Mouse (Mus musculus) hindbrain, embryonic 10.5 days (tissue): ENCODE measurements at regions not wholly inside any gene's neighbourhood (a gene's known extent, or its start where the extent isn't known, plus 50 kb on each side); places are given as distances from the start of the nearest gene placed in this dataset.

Experiments
- DNase-seq: peaks from one replicate; pipeline ENCODE4 v3.0.0-alpha.2; 2017; ENCODE audit warnings: low spot score
- H3K27ac ChIP-seq: fragments of 300-500 bp; sonication (generic); 2 replicates; pipeline ENCODE4 v1.5.1; 2016; ENCODE audit warnings: mild to moderate bottlenecking, moderate library complexity
- H3K27me3 ChIP-seq: fragments of 300-500 bp; sonication (generic); 2 replicates; pipeline ENCODE4 v1.6.1; 2016; ENCODE audit warnings: mild to moderate bottlenecking; ENCODE audit not compliant: poor library complexity, insufficient read depth, severe bottlenecking
- H3K36me3 ChIP-seq: fragments of 300-500 bp; sonication (generic); 2 replicates; pipeline ENCODE4 v1.6.1; 2016; ENCODE audit warnings: mild to moderate bottlenecking, moderate library complexity
- H3K4me1 ChIP-seq: fragments of 300-500 bp; sonication (generic); replicated peaks from 2 replicates; pipeline ENCODE4 v1.6.1; 2016; ENCODE audit warnings: mild to moderate bottlenecking
- H3K4me3 ChIP-seq: fragments of 300-500 bp; sonication (generic); 2 replicates; pipeline ENCODE4 v1.5.1; 2016; ENCODE audit warnings: mild to moderate bottlenecking, moderate library complexity
- H3K9me3 ChIP-seq: fragments of 300-500 bp; sonication (generic); 2 replicates; pipeline ENCODE4 v1.6.1; 2016; ENCODE audit warnings: mild to moderate bottlenecking, moderate library complexity
- WGBS: fragments of 180-500 bp; shearing (Covaris S2); methylation state at CpG from one replicate; pipeline ENCODE4 v1.1.7; 2016; 5-methylcytosine and 5-hydroxymethylcytosine counted together

DNA sequence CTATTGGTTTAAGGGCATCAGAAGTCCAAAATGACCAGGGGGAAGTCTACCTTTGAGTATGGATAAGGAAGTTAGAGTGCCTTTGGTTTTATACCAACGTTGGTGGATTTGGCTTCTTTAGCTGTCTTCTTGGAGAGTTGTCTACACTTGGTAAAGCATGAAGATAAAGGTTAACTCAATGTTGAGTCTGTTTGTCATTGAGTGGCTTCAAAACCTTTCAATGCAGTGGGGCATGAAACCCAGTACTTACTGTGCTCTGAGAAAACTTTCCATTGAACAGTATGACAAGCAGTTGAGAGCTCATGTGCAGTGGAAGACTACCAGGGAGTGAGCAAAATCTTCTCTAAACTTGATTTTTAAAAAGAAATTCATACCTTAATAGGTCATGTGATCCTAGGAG is 445.7 kb downstream of the Irx1 start:
- no peaks in the 10 kb centered on the region for H3K36me3 ChIP-seq
- no peaks in the 10 kb centered on the region for H3K4me1 ChIP-seq
- DNase-seq = no peak
- 88% methylated on average over 1 of the region's 1 CpGs for WGBS
- no peaks in the 10 kb centered on the region for H3K9me3 ChIP-seq
- H3K27me3 ChIP-seq = no peaks in the 10 kb centered on the region
- H3K4me3 ChIP-seq = no peak overlapping the region
- no peak overlapping the region for H3K27ac ChIP-seq

DNA sequence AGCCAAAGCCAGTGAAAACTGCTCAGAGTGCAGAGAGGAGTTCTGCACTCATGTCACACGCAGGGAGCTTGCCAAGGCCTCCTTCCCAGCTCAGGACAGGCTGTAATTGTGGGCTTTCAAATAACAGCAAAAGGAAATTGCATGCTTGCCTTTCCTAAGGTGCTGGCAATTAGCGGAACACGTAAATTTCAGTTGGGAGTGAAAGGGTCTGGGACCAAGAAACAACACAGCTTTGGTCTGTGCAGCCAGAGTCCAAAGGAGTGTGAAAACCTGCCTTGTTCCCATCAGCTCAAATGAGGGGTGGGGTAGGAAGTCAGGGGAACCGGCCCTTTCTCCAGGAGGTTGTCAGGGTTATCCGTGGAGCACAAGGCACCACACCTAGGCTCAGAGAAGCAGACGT is 450.3 kb downstream of the Irx1 start:
- Histone ChIP-seq H3K27me3 (peaks cover 17% of the 10 kb centered on the region), H3K4me3 (no peak overlapping the region), H3K9me3 (no peaks in the 10 kb centered on the region), H3K4me1 (peaks cover 4% of the 10 kb centered on the region), H3K27ac (no peak overlapping the region), H3K36me3 (no peaks in the 10 kb centered on the region)
- no peak for DNase-seq
- WGBS = 62% methylated on average over 6 of the region's 6 CpGs

DNA sequence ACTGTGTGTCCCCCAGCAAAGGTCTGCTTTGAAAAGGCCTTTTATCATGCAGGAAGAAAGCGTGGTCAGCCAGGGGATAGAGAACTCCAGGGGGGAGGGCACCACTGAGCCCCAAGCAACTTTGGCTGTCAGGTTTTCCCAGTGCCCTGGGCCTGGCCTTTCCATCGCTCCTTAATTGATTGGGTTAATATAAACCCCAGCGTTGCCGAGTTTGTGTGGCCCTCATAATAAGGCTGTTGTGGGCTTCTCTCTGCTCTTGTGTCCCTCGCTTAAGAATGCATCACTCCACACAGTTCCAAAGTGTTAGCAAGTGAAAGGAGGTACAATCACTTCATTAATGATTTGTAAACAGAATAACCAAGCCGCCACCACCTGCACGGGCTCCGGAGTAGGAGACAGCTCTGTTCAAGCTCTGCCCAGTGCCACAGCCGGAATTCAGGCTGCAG is 455.5 kb downstream of the Irx1 start:
- WGBS = 6% methylated on average over 9 of the region's 9 CpGs

DNA sequence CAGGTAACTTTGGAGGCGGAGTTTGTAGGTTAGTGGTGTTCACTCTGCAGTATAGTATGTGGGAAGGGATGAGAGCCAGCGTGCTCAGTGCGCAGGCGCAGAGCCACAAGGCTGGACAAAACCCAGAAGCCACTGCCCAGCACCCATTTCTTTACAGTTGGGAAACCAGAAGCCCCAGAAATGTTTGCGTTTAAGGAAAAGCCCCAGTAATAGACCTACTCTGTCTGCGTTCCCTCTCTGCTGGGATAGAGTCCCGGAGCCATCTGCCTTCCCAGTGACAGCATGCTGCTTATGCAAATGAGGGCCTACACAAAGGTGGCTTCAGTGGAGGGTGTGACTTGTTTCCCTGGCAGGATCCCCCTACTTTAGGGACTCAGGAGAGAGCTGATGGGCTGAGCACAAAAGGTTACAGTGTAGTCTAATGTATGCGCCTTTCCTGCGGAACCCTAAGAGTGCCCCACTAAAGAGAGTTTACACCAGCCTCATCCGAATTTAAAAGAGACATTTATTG is 456.0 kb downstream of the Irx1 start:
- no peaks in the 10 kb centered on the region for H3K36me3 ChIP-seq
- DNase-seq = peak; percentile 63
- peaks cover 17% of the 10 kb centered on the region for H3K27me3 ChIP-seq
- H3K4me1 ChIP-seq = peaks cover 24% of the 10 kb centered on the region
- peak overlapping the region; percentile 31 for H3K4me3 ChIP-seq
- 8% methylated on average over 10 of the region's 10 CpGs for WGBS
- no peaks in the 10 kb centered on the region for H3K9me3 ChIP-seq
- peak overlapping the region; percentile 76 for H3K27ac ChIP-seq

More for the DNA sequence above, 455.5 kb downstream of the Irx1 start:
- DNase-seq = peak; percentile 31
- Histone ChIP-seq H3K4me1 (peaks cover 24% of the 10 kb centered on the region), H3K36me3 (no peaks in the 10 kb centered on the region), H3K4me3 (peak overlapping the region; percentile 31), H3K27me3 (peaks cover 17% of the 10 kb centered on the region), H3K9me3 (no peaks in the 10 kb centered on the region), H3K27ac (peak overlapping the region; percentile 76)

DNA sequence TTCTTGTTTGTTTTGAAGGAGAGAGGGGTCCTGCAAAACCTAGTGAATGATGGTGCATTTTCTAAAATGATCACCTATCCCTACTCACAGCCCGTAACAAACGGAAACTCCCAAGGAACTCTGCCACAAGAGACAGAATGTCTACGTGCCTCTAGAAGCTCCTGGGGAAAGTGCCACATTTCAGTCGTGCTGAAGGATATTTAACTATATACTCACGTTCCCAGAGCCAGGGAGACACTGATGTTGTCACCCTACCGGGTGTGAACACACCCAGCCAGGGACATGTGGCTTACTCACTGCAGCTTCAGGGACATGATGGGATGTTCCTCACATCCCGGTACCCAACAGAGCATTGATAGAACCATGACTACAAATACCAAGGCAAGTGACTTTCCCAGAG is 456.7 kb downstream of the Irx1 start:
- Histone ChIP-seq H3K27ac (peak overlapping the region; percentile 76), H3K9me3 (no peaks in the 10 kb centered on the region), H3K4me1 (peaks cover 24% of the 10 kb centered on the region), H3K36me3 (no peaks in the 10 kb centered on the region), H3K27me3 (peaks cover 17% of the 10 kb centered on the region), H3K4me3 (peak overlapping the region; percentile 31; the same call in 1 of the 2 replicates)
- peak; percentile 7 for DNase-seq
- WGBS = 26% methylated on average over 7 of the region's 7 CpGs

DNA sequence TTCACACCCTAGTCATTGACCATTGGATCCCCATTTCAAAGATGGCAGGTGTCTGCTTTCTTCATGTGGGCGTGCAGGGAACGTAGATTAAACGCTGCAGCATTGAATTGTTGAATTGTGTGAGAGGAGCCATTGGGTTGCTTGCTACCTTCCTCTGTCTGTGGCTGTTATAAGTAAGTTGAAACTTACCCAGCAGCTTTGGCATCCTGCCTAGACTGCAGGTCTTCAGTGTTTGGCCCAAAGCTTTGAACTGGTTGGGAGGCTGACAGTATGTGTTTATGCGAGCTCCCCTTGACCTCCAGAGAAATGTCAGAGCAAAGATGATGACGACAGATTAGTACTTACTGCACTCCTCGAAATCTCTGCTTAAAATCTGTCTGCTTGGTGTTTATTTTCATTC is 473.8 kb downstream of the Irx1 start:
- Histone ChIP-seq H3K4me3 (no peak overlapping the region), H3K9me3 (no peaks in the 10 kb centered on the region), H3K4me1 (no peaks in the 10 kb centered on the region), H3K36me3 (no peaks in the 10 kb centered on the region), H3K27me3 (no peaks in the 10 kb centered on the region), H3K27ac (no peak overlapping the region)
- DNase-seq = no peak
- WGBS = 80% methylated on average over 6 of the region's 6 CpGs

DNA sequence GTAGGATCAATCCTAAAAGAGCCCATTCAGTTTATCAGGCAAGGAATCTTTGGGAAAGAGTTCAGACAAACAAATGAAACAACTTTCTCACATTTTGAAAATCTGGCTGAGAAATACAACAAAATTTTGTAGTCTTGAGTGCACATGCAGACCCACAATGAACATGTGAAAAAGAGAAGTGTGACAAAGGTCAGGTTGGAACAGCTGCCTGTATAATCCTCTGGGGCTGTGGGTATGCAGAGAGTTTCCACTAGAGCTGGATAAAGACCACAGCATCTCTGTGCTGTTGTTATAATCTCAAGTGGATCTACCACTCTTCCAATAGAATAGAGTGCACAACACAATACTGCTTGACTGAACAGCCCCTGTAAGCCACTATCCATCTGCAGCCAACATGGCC is 482.3 kb downstream of the Irx1 start:
- Histone ChIP-seq H3K4me3 (no peak overlapping the region), H3K9me3 (no peaks in the 10 kb centered on the region), H3K4me1 (no peaks in the 10 kb centered on the region), H3K36me3 (no peaks in the 10 kb centered on the region), H3K27ac (no peak overlapping the region), H3K27me3 (no peaks in the 10 kb centered on the region)
- no peak for DNase-seq

DNA sequence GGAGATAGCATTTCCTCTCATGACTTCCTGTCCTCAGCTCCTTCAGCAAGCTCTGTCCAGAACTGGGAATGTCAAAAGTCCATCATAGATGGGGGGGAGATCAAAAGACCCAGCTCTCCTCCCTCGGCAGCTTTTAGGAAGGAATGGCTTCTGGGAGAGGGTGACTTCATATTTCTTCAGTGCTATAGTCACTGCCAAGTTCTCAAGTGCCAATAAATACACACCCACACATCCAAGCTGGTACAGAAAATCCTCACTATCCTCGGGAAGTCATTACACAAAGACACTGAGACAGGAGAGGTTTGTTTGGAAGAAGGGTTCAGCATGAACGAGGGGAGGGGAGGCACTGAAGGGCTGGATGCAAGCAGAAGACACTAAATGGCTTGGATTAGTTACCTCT is 502.0 kb downstream of the Irx1 start:
- no peaks in the 10 kb centered on the region for H3K36me3 ChIP-seq
- H3K27ac ChIP-seq = no peak overlapping the region
- H3K9me3 ChIP-seq = no peaks in the 10 kb centered on the region
- H3K4me3 ChIP-seq = no peak overlapping the region
- no peak for DNase-seq
- H3K4me1 ChIP-seq = peaks cover 27% of the 10 kb centered on the region
- peaks cover 49% of the 10 kb centered on the region for H3K27me3 ChIP-seq
- 76% methylated on average over 3 of the region's 3 CpGs for WGBS

DNA sequence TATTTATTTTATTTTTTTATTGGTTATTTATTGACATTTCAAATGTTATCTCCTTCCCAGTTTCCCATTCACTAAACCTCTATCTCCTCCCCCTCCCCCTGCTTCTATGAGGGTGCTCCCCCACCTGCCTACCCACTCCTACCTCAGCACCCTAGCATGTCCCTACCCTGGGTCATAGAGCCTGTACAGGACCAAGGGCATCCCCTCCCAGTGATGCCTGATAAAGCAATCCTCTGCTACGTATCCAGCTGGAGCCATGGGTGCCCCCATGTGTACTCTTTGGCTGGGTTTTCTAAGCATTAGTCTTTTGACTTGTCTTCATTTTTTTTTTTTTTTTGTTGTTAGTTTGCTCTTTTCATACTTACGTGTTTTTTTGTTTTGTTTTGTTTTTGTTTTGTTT is 502.9 kb downstream of the Irx1 start:
- DNase-seq = no peak
- peaks cover 27% of the 10 kb centered on the region for H3K4me1 ChIP-seq
- no peaks in the 10 kb centered on the region for H3K9me3 ChIP-seq
- no peaks in the 10 kb centered on the region for H3K36me3 ChIP-seq
- H3K27ac ChIP-seq = no peak overlapping the region
- WGBS = 87% methylated on average over 2 of the region's 2 CpGs
- peaks cover 55% of the 10 kb centered on the region for H3K27me3 ChIP-seq
- no peak overlapping the region for H3K4me3 ChIP-seq

DNA sequence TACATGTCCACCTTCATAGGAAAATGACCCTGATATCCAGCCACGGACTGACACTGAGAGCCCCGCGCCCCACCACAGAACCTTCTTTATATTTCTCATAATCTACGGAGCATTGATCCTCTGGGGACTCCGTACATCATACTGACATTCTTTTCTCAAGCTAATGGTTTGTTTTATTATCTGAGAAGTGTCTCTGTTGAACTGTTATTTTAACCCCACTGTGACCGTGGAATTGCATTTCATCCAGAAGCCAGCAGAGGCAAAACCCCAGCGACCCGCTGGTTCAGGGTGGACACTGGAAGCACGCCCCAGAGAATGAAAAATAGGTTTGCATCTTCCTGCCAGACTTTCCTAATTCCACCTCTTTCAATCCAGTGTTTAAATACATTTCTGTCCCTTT is 503.4 kb downstream of the Irx1 start:
- Histone ChIP-seq H3K4me1 (peaks cover 27% of the 10 kb centered on the region), H3K27me3 (peaks cover 53% of the 10 kb centered on the region), H3K9me3 (no peaks in the 10 kb centered on the region), H3K27ac (no peak overlapping the region), H3K36me3 (no peaks in the 10 kb centered on the region), H3K4me3 (no peak overlapping the region)
- peak; percentile 23 for DNase-seq
- WGBS = 36% methylated on average over 9 of the region's 9 CpGs

DNA sequence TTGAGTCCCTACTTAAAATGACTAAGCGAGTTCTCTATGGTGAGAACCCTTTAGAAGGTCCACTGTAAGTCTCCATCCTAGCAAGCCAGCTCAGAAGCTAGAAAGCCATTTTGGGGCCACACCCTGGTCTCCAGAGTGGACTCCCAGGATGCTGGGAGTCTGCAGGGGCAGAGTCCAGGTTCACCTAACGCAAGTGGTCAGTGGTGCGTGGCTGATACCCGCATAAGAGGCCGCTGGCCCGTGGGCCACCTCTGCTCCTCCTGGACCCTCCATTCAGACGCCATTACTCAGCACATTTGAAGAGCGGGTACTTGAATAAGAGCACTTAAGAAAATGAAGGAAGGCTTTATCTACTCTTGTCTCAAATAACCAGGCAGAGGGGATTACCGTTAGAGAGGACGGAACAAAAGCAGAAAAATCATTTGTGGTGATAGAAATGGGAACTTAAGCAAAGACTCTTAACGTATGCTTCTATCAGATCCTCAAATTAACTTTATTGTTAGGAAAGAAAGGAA is 504.4 kb downstream of the Irx1 start:
- no peaks in the 10 kb centered on the region for H3K36me3 ChIP-seq
- no peaks in the 10 kb centered on the region for H3K9me3 ChIP-seq
- 16% methylated on average over 11 of the region's 11 CpGs for WGBS
- H3K27me3 ChIP-seq = peaks cover 50% of the 10 kb centered on the region
- H3K4me3 ChIP-seq = peak overlapping the region; percentile 36
- H3K27ac ChIP-seq = peak overlapping the region; percentile 81
- no peak for DNase-seq
- H3K4me1 ChIP-seq = peaks cover 27% of the 10 kb centered on the region

DNA sequence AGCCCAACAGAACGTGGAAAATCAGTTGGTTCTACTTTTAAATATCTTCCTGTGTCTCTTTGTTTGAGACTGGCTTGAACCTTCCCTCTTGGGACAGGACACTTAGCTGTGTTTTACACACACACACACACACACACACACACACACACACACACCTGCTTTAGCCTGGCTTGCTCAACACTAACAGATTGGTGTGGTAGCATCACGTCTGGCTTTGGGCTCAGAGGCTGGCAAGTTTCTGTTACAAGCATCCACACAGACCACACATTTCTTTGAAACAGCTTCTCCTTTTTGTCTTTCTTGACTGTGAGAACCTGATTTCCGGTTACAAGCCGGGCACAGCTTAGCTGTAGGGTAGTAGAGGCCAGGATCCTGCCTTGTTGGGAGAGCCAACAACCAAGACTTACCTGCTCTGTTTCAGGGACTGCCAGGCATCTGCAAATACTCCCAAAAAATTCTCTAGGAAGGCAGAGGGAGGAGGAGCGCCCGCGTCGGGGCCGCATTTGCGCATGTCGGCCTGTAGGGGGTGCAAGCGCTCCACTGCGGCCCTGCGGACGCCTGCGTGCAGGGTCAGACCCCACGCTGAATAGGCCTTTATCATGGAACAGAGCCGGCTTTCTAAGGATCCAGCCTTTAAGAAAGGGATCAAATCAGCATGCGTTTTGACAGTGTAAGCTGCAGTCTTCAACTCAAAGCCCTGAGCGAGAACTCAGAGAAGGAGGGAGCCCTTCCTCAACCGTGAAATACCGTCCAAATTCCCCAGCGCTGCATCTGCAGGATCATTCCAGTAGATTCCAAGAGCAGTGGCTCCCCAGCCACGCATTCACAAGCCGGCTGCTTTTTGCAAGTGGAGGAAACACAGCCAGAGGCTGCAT is 505.2 kb downstream of the Irx1 start:
- Histone ChIP-seq H3K4me1 (peaks cover 27% of the 10 kb centered on the region), H3K27me3 (peaks cover 50% of the 10 kb centered on the region), H3K27ac (peak overlapping the region; percentile 81), H3K9me3 (no peaks in the 10 kb centered on the region), H3K36me3 (no peaks in the 10 kb centered on the region), H3K4me3 (peak overlapping the region; percentile 36)
- peak; percentile 86 for DNase-seq
- 3% methylated on average over 25 of the region's 25 CpGs for WGBS

DNA sequence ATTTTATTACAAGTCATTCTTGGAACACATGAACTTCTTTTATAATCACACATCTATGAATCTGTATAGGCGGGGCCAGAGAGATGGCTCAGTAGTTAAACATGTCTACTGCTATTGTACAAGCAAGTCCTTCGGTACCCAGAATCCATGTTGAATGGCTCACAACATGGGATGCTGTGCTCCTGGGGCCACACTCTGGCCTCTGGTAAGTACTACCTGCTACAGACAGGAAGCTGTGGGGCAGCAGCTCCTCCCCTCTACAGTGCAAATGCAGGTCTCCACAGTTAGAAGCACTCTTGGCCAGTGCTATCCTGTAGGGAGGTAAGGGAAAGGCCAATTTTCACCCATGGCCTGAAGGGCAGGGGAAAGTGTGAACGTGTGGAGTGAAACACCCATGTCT is 506.0 kb downstream of the Irx1 start:
- Histone ChIP-seq H3K4me1 (peaks cover 27% of the 10 kb centered on the region), H3K9me3 (no peaks in the 10 kb centered on the region), H3K27ac (peak overlapping the region; percentile 81), H3K4me3 (no peak overlapping the region), H3K36me3 (no peaks in the 10 kb centered on the region), H3K27me3 (peaks cover 46% of the 10 kb centered on the region)
- no peak for DNase-seq
- WGBS = 74% methylated on average over 3 of the region's 3 CpGs
